Mouse (Mus musculus): ENCODE measurements around the gene Gp5.
A peak's percentile ranks its signal among the peaks of the same experiment; 100 is the strongest.

GRCm38 (mm10) chr16:30283743-30284337 lies 26.7 kb downstream of the Gp5 start:
- TF ChIP-seq CTCF (IDR thresholded peaks at IDR 0.05; ENCODE audit: low read depth) = peak; percentile 80
- TF ChIP-seq EP300 (optimal IDR thresholded peaks at IDR 0.05) = no peak
